Mouse (Mus musculus): ENCODE results near the gene Ifitm5. TPM values are rescaled to one million over a fixed set of nuclear protein-coding genes. Genes with fewer than 3 reads are reported as not detected.

Gene Ifitm5
- polyA plus RNA-seq, 2 experiments = 30.9 to 44.3 TPM

DNA sequence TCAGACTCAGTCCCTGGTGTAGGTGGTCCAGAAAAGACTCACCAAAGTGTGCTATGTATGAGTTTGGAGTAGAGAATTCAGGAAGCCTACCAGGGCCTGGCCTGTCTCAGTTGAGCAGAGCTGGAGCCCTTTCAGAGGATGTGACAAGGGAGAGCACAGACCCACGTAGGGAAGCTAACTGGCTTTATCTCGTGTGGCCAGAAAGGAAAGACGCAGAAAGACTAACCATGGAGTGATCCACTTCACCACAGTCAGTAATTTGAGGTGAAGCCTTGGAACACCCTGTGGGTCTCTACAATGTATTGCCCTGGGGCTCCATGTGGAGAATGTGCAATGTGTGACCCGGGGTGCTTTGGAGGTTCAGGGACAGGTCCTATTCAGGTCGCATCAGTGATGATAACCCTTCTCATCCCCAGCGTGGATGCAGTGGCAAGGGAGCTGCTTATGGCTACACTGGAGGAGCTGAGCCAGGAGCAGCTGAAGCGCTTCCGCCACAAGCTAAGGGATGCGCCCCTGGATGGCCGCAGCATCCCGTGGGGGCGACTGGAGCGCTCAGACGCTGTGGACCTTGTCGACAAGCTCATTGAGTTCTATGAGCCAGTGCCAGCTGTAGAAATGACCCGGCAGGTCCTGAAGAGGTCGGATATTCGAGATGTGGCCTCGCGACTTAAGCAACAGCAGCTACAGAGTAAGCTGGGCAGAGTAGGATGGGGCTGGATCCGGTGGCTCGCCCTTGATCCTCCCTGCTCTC lies 28.7 kb downstream of the Ifitm5 start:
- WGBS = 28% methylated on average over 22 of the region's 22 CpGs
- Histone ChIP-seq H3K4me2 (replicated peaks; ENCODE audit: low read depth, low read length, severe bottlenecking) (no peak overlapping the region), H3K9me3 (ENCODE audit: control insufficient read depth, low read length) (no peaks in the 10 kb centered on the region), H3K4me1 (ENCODE audit: control insufficient read depth, insufficient read depth, low read length) (peaks cover 7% of the 10 kb centered on the region; the same call in 1 of the 2 replicates), H3K9ac (ENCODE audit: low read depth, low read length, severe bottlenecking) (no peak overlapping the region), H3K4me3 (replicated peaks; ENCODE audit: low read length) (no peak overlapping the region), H3K27me3 (ENCODE audit: control insufficient read depth, insufficient read depth, low read length) (peaks cover 45% of the 10 kb centered on the region), H3K36me3 (ENCODE audit: control insufficient read depth, insufficient read depth, low read length) (no peaks in the 10 kb centered on the region), H3K27ac (replicated peaks; ENCODE audit: low read depth, low read length) (no peak overlapping the region)
- DNase-seq (ENCODE audit: low spot score) (no peak), ATAC-seq (ENCODE audit: low FRiP score, low read depth) (no peak)
- TF ChIP-seq POLR2A (IDR thresholded peaks at IDR 0.05; ENCODE audit: borderline replicate concordance, extremely low read depth, insufficient read depth, insufficient read length) = no peak

DNA sequence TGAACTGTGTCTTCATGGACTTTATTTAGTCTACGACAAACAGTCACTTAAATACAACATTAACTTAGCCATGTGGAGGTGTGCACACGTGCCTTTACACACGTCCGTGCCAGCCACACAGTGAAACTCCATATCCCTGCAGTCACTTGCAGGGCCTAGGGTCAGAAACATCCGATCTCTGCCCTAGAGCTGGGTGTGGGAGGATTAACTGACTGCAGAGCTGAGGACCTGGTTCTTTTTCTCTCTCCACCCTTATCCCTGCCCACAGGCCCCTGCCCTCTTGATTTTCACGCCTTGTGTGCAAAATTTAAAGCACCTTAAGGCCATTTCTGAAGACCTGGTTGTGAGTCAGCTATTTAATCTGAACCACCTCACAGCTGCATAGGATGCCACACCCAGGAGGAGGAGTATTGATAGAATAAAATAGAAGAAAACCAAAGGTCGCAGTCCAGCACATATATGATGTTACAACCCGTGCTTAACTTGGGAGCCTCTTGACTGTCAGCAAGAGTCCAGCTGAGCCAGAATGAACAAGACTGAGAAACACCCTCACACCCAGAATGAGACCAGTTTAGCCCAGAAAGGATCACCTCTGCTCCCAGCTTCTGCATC lies 29.6 kb downstream of the Ifitm5 start, which contains the start of gene Nlrp6:
Nlrp6 (plus strand) TSS at position 485 of the 612 bp plus-strand sequence.
- no peak within 1 kb of the TSS for H3K4me3 ChIP-seq (replicated peaks; ENCODE audit: low read length)
- WGBS = 69% methylated on average over 8 of the region's 8 CpGs

DNA sequence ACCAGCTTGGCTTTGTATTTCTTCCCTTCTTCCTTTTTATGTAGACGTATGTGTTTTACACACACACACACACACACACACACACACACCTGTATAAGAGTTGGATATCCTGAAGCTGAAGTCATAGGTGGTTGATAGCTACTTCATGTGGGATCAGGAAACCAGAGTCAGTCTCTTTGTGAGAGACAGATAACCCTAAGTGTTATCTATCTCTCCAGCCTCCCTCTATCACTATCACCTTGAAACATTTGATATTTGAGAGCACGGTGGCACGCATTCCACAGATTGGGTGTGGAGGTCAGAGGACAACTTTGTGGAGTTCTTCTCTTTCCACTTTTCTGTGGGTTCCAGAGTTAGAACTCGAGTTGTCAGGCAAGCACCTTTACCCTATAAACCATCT lies 30.2 kb downstream of the Ifitm5 start:
- peaks cover 7% of the 10 kb centered on the region; the same call in 1 of the 2 replicates for H3K4me1 ChIP-seq (ENCODE audit: control insufficient read depth, insufficient read depth, low read length)
- H3K4me2 ChIP-seq (replicated peaks; ENCODE audit: low read depth, low read length, severe bottlenecking) = no peak overlapping the region
- no peak overlapping the region for H3K27ac ChIP-seq (replicated peaks; ENCODE audit: low read depth, low read length)
- peaks cover 45% of the 10 kb centered on the region for H3K27me3 ChIP-seq (ENCODE audit: control insufficient read depth, insufficient read depth, low read length)
- H3K9me3 ChIP-seq (ENCODE audit: control insufficient read depth, low read length) = no peaks in the 10 kb centered on the region
- no peak overlapping the region for H3K4me3 ChIP-seq (replicated peaks; ENCODE audit: low read length)
- no peak for TF ChIP-seq POLR2A (IDR thresholded peaks at IDR 0.05; ENCODE audit: borderline replicate concordance, extremely low read depth, insufficient read depth, insufficient read length)
- H3K36me3 ChIP-seq (ENCODE audit: control insufficient read depth, insufficient read depth, low read length) = no peaks in the 10 kb centered on the region
- 79% methylated on average over 4 of the region's 4 CpGs for WGBS
- ATAC-seq (ENCODE audit: low FRiP score, low read depth) (no peak), DNase-seq (ENCODE audit: low spot score) (no peak)
- H3K9ac ChIP-seq (ENCODE audit: low read depth, low read length, severe bottlenecking) = no peak overlapping the region

More for the DNA sequence above, 29.6 kb downstream of the Ifitm5 start, which contains the start of gene Nlrp6:
- H3K27ac ChIP-seq (replicated peaks; ENCODE audit: low read depth, low read length) = no peak within 1 kb of the TSS
- ATAC-seq (ENCODE audit: low FRiP score, low read depth) (no peak), DNase-seq (ENCODE audit: low spot score) (no peak)
- H3K36me3 ChIP-seq (ENCODE audit: control insufficient read depth, insufficient read depth, low read length) = no peaks in the 10 kb centered on the region
- no peak within 1 kb of the TSS for H3K4me2 ChIP-seq (replicated peaks; ENCODE audit: low read depth, low read length, severe bottlenecking)
- H3K9ac ChIP-seq (ENCODE audit: low read depth, low read length, severe bottlenecking) = no peak within 1 kb of the TSS
- H3K4me1 ChIP-seq (ENCODE audit: control insufficient read depth, insufficient read depth, low read length) = peaks cover 7% of the 10 kb centered on the region; the same call in 1 of the 2 replicates
- peaks cover 45% of the 10 kb centered on the region for H3K27me3 ChIP-seq (ENCODE audit: control insufficient read depth, insufficient read depth, low read length)
- TF ChIP-seq POLR2A (IDR thresholded peaks at IDR 0.05; ENCODE audit: borderline replicate concordance, extremely low read depth, insufficient read depth, insufficient read length) = no peak
- H3K9me3 ChIP-seq (ENCODE audit: control insufficient read depth, low read length) = no peaks in the 10 kb centered on the region

GRCm38 (mm10) chr7:140914031-140914690 lies 35.9 kb downstream of the Ifitm5 start:
- Histone ChIP-seq H3K9ac (ENCODE audit: low read depth, low read length, severe bottlenecking) (no peak overlapping the region), H3K4me1 (ENCODE audit: control insufficient read depth, insufficient read depth, low read length) (no peaks in the 10 kb centered on the region), H3K9me3 (ENCODE audit: control insufficient read depth, low read length) (no peaks in the 10 kb centered on the region), H3K27ac (replicated peaks; ENCODE audit: low read depth, low read length) (no peak overlapping the region), H3K4me2 (replicated peaks; ENCODE audit: low read depth, low read length, severe bottlenecking) (no peak overlapping the region), H3K36me3 (ENCODE audit: control insufficient read depth, insufficient read depth, low read length) (no peaks in the 10 kb centered on the region), H3K27me3 (ENCODE audit: control insufficient read depth, insufficient read depth, low read length) (no peaks in the 10 kb centered on the region), H3K4me3 (replicated peaks; ENCODE audit: low read length) (no peak overlapping the region)
- no peak for ATAC-seq (ENCODE audit: low FRiP score, low read depth)
- no peak for TF ChIP-seq POLR2A (IDR thresholded peaks at IDR 0.05; ENCODE audit: borderline replicate concordance, extremely low read depth, insufficient read depth, insufficient read length)
- no peak for DNase-seq (ENCODE audit: low spot score)
- WGBS = 79% methylated on average over 8 of the region's 8 CpGs

GRCm38 (mm10) chr7:140912846-140913482 lies 37.1 kb downstream of the Ifitm5 start:
- H3K4me2 ChIP-seq (replicated peaks; ENCODE audit: low read depth, low read length, severe bottlenecking) = no peak overlapping the region
- no peak overlapping the region for H3K4me3 ChIP-seq (replicated peaks; ENCODE audit: low read length)
- H3K27me3 ChIP-seq (ENCODE audit: control insufficient read depth, insufficient read depth, low read length) = no peaks in the 10 kb centered on the region
- 62% methylated on average over 5 of the region's 5 CpGs for WGBS
- TF ChIP-seq POLR2A (IDR thresholded peaks at IDR 0.05; ENCODE audit: borderline replicate concordance, extremely low read depth, insufficient read depth, insufficient read length) = no peak
- no peak overlapping the region for H3K9ac ChIP-seq (ENCODE audit: low read depth, low read length, severe bottlenecking)
- H3K4me1 ChIP-seq (ENCODE audit: control insufficient read depth, insufficient read depth, low read length) = 0 out of 2 replicates have a peak, but pooled peaks cover 3% of the 10 kb centered on the region
- no peaks in the 10 kb centered on the region for H3K9me3 ChIP-seq (ENCODE audit: control insufficient read depth, low read length)
- ATAC-seq (ENCODE audit: low FRiP score, low read depth) = no peak
- H3K36me3 ChIP-seq (ENCODE audit: control insufficient read depth, insufficient read depth, low read length) = no peaks in the 10 kb centered on the region
- no peak for DNase-seq (ENCODE audit: low spot score)
- no peak overlapping the region for H3K27ac ChIP-seq (replicated peaks; ENCODE audit: low read depth, low read length)
